Mouse (Mus musculus) neural tube, embryonic 14.5 days (tissue): Measurements from ENCODE around the gene Atoh7. TPM values are rescaled to one million over a fixed set of nuclear protein-coding genes. Genes with fewer than 3 reads are reported as not detected.
"Not testable (repeated sequence)": the region's sequence is repeated elsewhere in the genome, so short reads cannot be mapped to it uniquely, and the experiment has no call there.

Experiments
- ATAC-seq: fragments of 200-750 bp; cut with Nextera tagmentation; 2 replicates; pipeline ENCODE4 v1.8.0; 2017; ENCODE audit warnings: low read depth, mild to moderate bottlenecking, moderate TSS enrichment, moderate library complexity
- H3K27ac ChIP-seq: fragments of 300-500 bp; sonication (generic); 2 replicates; pipeline ENCODE4 v1.5.1; 2014; ENCODE audit warnings: low read depth, mild to moderate bottlenecking, control low read depth, low read length, moderate library complexity, mixed read lengths
- H3K27me3 ChIP-seq: fragments of 300-500 bp; sonication (generic); 2 replicates; pipeline ENCODE4 v1.6.1; 2014; ENCODE audit warnings: low read length; ENCODE audit not compliant: control insufficient read depth, insufficient read depth
- H3K36me3 ChIP-seq: fragments of 300-500 bp; sonication (generic); 2 replicates; pipeline ENCODE4 v1.6.1; 2014; ENCODE audit warnings: low read length, mixed read lengths; ENCODE audit not compliant: control insufficient read depth, insufficient read depth
- H3K4me1 ChIP-seq: fragments of 300-500 bp; sonication (generic); 2 replicates; pipeline ENCODE4 v1.6.1; 2014; ENCODE audit warnings: low read length; ENCODE audit not compliant: control insufficient read depth, insufficient read depth
- H3K4me2 ChIP-seq: fragments of 300-500 bp; sonication (generic); 2 replicates; pipeline ENCODE4 v1.6.1; 2014; ENCODE audit warnings: mild to moderate bottlenecking, low read depth, low read length, control low read depth
- H3K4me3 ChIP-seq: fragments of 300-500 bp; sonication (generic); 2 replicates; pipeline ENCODE4 v1.5.1; 2014; ENCODE audit warnings: low read depth, low read length, control low read depth, mixed read lengths
- H3K9ac ChIP-seq: fragments of 300-500 bp; sonication (generic); replicated peaks from 2 replicates; pipeline ENCODE4 v1.6.1; 2014; ENCODE audit warnings: low read depth, mild to moderate bottlenecking, control low read depth, low read length, mixed read lengths
- H3K9me3 ChIP-seq: fragments of 300-500 bp; sonication (generic); 2 replicates; pipeline ENCODE4 v1.6.1; 2016; ENCODE audit warnings: low read length; ENCODE audit not compliant: control insufficient read depth
- WGBS: fragments of 180-500 bp; shearing (Covaris S2); extraction: QIAGEN DNeasy Blood & Tissue Kit; methylation state at CpG from one replicate; pipeline ENCODE4 v1.1.7; 2014; 5-methylcytosine and 5-hydroxymethylcytosine counted together
- polyA plus RNA-seq: library from polyadenylated mRNA; unstranded; fragments of >200 nt; fragmentation: Nextera tagmentation; extraction: Ambion mirVana; gene quantifications from 2 replicates; pipeline ENCODE4 v1.2.1, GENCODE M21; 2014

The Atoh7 gene
- polyA plus RNA-seq, result 2.6 and 2.8 TPM in 2 replicates

- peak within 1 kb of the TSS; percentile 65 for H3K9ac ChIP-seq
- H3K9me3 ChIP-seq, result no peaks in the 10 kb centered on the region
- H3K27me3 ChIP-seq, result peaks cover 2% of the 10 kb centered on the region; the same call in 1 of the 2 replicates
- ATAC-seq, result 0 out of 2 replicates have a peak, but pooled peaks have one; percentile 1
- WGBS, result 2% methylated on average over 16 of the region's 16 CpGs
- peaks cover 5% of the 10 kb centered on the region; the same call in 1 of the 2 replicates for H3K4me1 ChIP-seq
- H3K4me2 ChIP-seq, result peak within 1 kb of the TSS; percentile 92
- H3K36me3 ChIP-seq, result no peaks in the 10 kb centered on the region
- H3K27ac ChIP-seq, result no peak within 1 kb of the TSS
- H3K4me3 ChIP-seq, result peak within 1 kb of the TSS; percentile 58
Measured at GRCm38 (mm10) chr10:63099521-63099920, at the start of gene Atoh7. Gene Atoh7, plus strand, starts transcription at chr10:63099651.

- no peaks in the 10 kb centered on the region for H3K36me3 ChIP-seq
- no peak overlapping the region for H3K4me2 ChIP-seq
- no peaks in the 10 kb centered on the region for H3K9me3 ChIP-seq
- H3K9ac ChIP-seq, result no peak overlapping the region
- 80% methylated on average over 7 of the region's 7 CpGs for WGBS
- H3K27ac ChIP-seq, result no peak overlapping the region
- H3K27me3 ChIP-seq, result no peaks in the 10 kb centered on the region
- no peaks in the 10 kb centered on the region for H3K4me1 ChIP-seq
- no peak overlapping the region for H3K4me3 ChIP-seq
- ATAC-seq, result no peak
Measured at GRCm38 (mm10) chr10:63051267-63051666, 48.2 kb upstream of the Atoh7 start.

- H3K36me3 ChIP-seq, result no peaks in the 10 kb centered on the region
- no peak overlapping the region for H3K4me3 ChIP-seq
- no peaks in the 10 kb centered on the region for H3K27me3 ChIP-seq
- H3K9me3 ChIP-seq, result no peaks in the 10 kb centered on the region
- H3K4me2 ChIP-seq, result no peak overlapping the region
- H3K27ac ChIP-seq, result no peak overlapping the region
- 83% methylated on average over 6 of the region's 6 CpGs for WGBS
- no peak overlapping the region for H3K9ac ChIP-seq
- ATAC-seq, result no peak
- H3K4me1 ChIP-seq, result no peaks in the 10 kb centered on the region
Measured at GRCm38 (mm10) chr10:63052011-63052410, 47.4 kb upstream of the Atoh7 start.

- no peaks in the 10 kb centered on the region for H3K27me3 ChIP-seq
- H3K36me3 ChIP-seq, result no peaks in the 10 kb centered on the region
- no peak overlapping the region for H3K4me3 ChIP-seq
- no peaks in the 10 kb centered on the region for H3K9me3 ChIP-seq
- 62% methylated on average over 6 of the region's 6 CpGs for WGBS
- no peak overlapping the region for H3K9ac ChIP-seq
- ATAC-seq, result no peak
- no peak overlapping the region for H3K4me2 ChIP-seq
- no peaks in the 10 kb centered on the region for H3K4me1 ChIP-seq
- no peak overlapping the region for H3K27ac ChIP-seq
Measured at GRCm38 (mm10) chr10:63053007-63053406, 46.4 kb upstream of the Atoh7 start.

- not testable (repeated sequence) for H3K4me3 ChIP-seq, H3K27me3 ChIP-seq, H3K9me3 ChIP-seq, H3K4me2 ChIP-seq, ATAC-seq, H3K9ac ChIP-seq, H3K36me3 ChIP-seq, H3K27ac ChIP-seq, H3K4me1 ChIP-seq
- 86% methylated on average over 6 of the region's 6 CpGs for WGBS
Measured at GRCm38 (mm10) chr10:63054071-63054470, 45.4 kb upstream of the Atoh7 start.

- H3K4me2 ChIP-seq, result no peak overlapping the region
- no peaks in the 10 kb centered on the region for H3K4me1 ChIP-seq
- H3K27me3 ChIP-seq, result no peaks in the 10 kb centered on the region
- no peak overlapping the region for H3K27ac ChIP-seq
- H3K9me3 ChIP-seq, result no peaks in the 10 kb centered on the region
- ATAC-seq, result no peak
- WGBS, result 81% methylated on average over 2 of the region's 2 CpGs
- H3K4me3 ChIP-seq, result no peak overlapping the region
- H3K36me3 ChIP-seq, result no peaks in the 10 kb centered on the region
- no peak overlapping the region for H3K9ac ChIP-seq
Measured at GRCm38 (mm10) chr10:63054586-63054985, 44.9 kb upstream of the Atoh7 start.

- Histone ChIP-seq H3K9ac (no peak overlapping the region), H3K27me3 (no peaks in the 10 kb centered on the region), H3K27ac (no peak overlapping the region), H3K4me1 (no peaks in the 10 kb centered on the region), H3K4me3 (no peak overlapping the region), H3K36me3 (no peaks in the 10 kb centered on the region), H3K9me3 (no peaks in the 10 kb centered on the region), H3K4me2 (no peak overlapping the region)
- ATAC-seq, result no peak
- 39% methylated on average over 24 of the region's 24 CpGs for WGBS
Measured at GRCm38 (mm10) chr10:63056966-63057750, 42.3 kb upstream of the Atoh7 start.

GRCm38 (mm10) chr10:63059862-63060261 is 39.6 kb upstream of the Atoh7 start, which contains the start of gene Pbld1:
Gene Pbld1, plus strand, starts transcription at chr10:63060162.
- Histone ChIP-seq H3K27ac (no peak within 1 kb of the TSS), H3K27me3 (no peaks in the 10 kb centered on the region), H3K4me1 (no peaks in the 10 kb centered on the region), H3K4me3 (no peak within 1 kb of the TSS), H3K4me2 (no peak within 1 kb of the TSS), H3K36me3 (no peaks in the 10 kb centered on the region), H3K9ac (no peak within 1 kb of the TSS), H3K9me3 (no peaks in the 10 kb centered on the region)
- no peak for ATAC-seq
- 90% methylated on average over 2 of the region's 2 CpGs for WGBS

- no peaks in the 10 kb centered on the region for H3K36me3 ChIP-seq
- no peak overlapping the region for H3K27ac ChIP-seq
- ATAC-seq, result no peak
- no peak overlapping the region for H3K4me3 ChIP-seq
- no peaks in the 10 kb centered on the region for H3K27me3 ChIP-seq
- no peaks in the 10 kb centered on the region for H3K4me1 ChIP-seq
- WGBS, result 59% methylated on average over 11 of the region's 11 CpGs
- H3K4me2 ChIP-seq, result no peak overlapping the region
- H3K9me3 ChIP-seq, result no peaks in the 10 kb centered on the region
- H3K9ac ChIP-seq, result no peak overlapping the region
Measured at GRCm38 (mm10) chr10:63060406-63060805, 39.0 kb upstream of the Atoh7 start.
